Mouse (Mus musculus): ENCODE data around the gene Kif3a.
"Not testable (repeated sequence)": the region's sequence is repeated elsewhere in the genome, so short reads cannot be mapped to it uniquely, and the experiment has no call there.

DNA sequence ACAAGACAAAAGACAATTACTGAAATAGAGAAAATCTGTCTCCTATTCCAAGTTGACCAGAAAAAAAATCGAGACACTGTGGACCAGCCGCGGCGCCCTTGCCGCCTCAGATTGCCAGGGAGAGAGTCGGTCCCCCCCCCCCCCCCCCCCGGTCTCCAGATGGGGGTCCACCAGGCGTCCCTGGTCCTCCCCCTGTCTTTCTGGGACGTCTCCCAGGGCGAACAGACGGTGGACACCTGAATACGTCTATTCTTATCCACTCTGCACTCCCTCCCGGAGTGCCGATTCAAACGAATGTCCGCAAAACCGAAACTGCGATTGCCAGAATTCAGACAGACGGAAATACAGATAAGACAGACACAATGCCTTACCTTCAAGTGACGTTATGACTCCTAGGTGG is 10.7 kb upstream of the Kif3a start:
- not testable (repeated sequence) for TF ChIP-seq MAFK (IDR thresholded peaks at IDR 0.05; ENCODE audit: insufficient read depth, low read depth, low read length); ZNF384 (IDR thresholded peaks at IDR 0.05; ENCODE audit: low read depth, low read length); ZC3H11A (IDR thresholded peaks at IDR 0.05; ENCODE audit: borderline replicate concordance, low read depth, low read length); HCFC1 (IDR thresholded peaks at IDR 0.05; ENCODE audit: borderline replicate concordance, insufficient read depth, low read length)
